10 mouse cellular contexts compared by ENCODE assay signal in the genomic region with DNA sequence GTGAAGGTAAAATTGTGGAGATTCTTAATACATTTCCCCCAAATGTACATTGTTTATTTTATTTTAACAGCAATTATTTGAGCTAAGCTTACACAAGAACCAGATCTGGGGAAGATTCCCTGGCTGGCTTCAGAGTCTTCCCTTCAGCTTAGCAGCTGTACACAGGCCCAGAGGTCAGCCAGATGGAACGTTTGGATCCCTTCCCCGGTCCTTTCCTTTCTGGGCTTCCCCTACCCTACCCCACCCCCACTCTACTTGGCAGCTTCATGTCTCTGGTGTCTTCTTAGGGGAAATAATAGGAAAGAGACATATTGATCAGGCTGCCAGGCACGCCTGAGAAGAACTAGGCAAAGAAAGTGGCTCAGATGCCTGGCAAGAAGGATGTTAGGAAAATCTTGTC.
DNase-seq lines count a peak whose midpoint lies in the region.
"Had no signal": no experiment of that assay in that cellular context is flagged by ENCODE, and none has a peak within 500 bp of the region (broad histone marks: within the 10 kb centered on the region; RNA-seq: fewer than 3 reads in every experiment).

No protein-coding gene starts in this region.

- no peak overlapping the region for H3K4me3 ChIP-seq in heart, embryonic 10.5 days
- H3K4me3 ChIP-seq: erythroblast, embryonic 14.5 days had no signal

- H3K9me3 ChIP-seq in heart, embryonic 10.5 days: no peaks in the 10 kb centered on the region

- peak; percentile 98 for DNase-seq in heart, adult 11 months
- no peak for DNase-seq in heart, embryonic 10.5 days (ENCODE audit: low spot score)
- DNase-seq in urinary bladder, postnatal 25 days (ENCODE audit: low spot score): peak; percentile 11
- no peak for DNase-seq in urinary bladder, postnatal 10 days (ENCODE audit: low spot score)
- DNase-seq in kidney, postnatal 10 days: peak; percentile 76
- DNase-seq in right cerebral cortex, postnatal 36 days (ENCODE audit: low spot score in 2 of 2): no peak
- no peak for DNase-seq in frontal cortex, postnatal 10 days (ENCODE audit: low spot score in 2 of 2)
- DNase-seq in liver: no peak
- DNase-seq: layer of hippocampus, adult 9-11 months had no signal

- H3K27ac ChIP-seq in heart, embryonic 10.5 days: no peak overlapping the region

- H3K27me3 ChIP-seq in heart, embryonic 10.5 days (ENCODE audit: insufficient read depth, poor library complexity, severe bottlenecking): no peaks in the 10 kb centered on the region

- WGBS in heart, embryonic 10.5 days: 62% methylated on average over 3 of the region's 3 CpGs

- no peaks in the 10 kb centered on the region for H3K36me3 ChIP-seq in heart, embryonic 10.5 days

- H3K4me1 ChIP-seq in heart, embryonic 10.5 days: no peaks in the 10 kb centered on the region

Comparison
In these comparisons a context has a peak if more than half of its experiments do, and no peak if none do; other contexts are left out.
1. DNase-seq: peak in heart, adult 11 months (single experiment), urinary bladder, postnatal 25 days (single experiment) and kidney, postnatal 10 days (single experiment); none in heart, embryonic 10.5 days (single experiment), urinary bladder, postnatal 10 days (single experiment), right cerebral cortex, postnatal 36 days (0 of 2), frontal cortex, postnatal 10 days (0 of 2) and liver (single experiment).